In genomic region chr1:172438621-172439020, GRCm38 (mm10) we compare ENCODE assay signal across 31 mouse cellular contexts. TPM values are rescaled to one million over a fixed set of nuclear protein-coding genes. Genes with fewer than 3 reads are reported as not detected.
"Had no signal": no experiment of that assay in that cellular context is flagged by ENCODE, and none has a peak within 500 bp of the region (broad histone marks: within the 10 kb centered on the region; RNA-seq: fewer than 3 reads in every experiment).

No protein-coding gene starts in this region.

- H3K27me3 ChIP-seq: embryonic facial prominence, embryonic 12.5 days; embryonic facial prominence, embryonic 13.5 days; embryonic facial prominence, embryonic 15.5 days; forebrain, embryonic 12.5 days; forebrain, embryonic 13.5 days; forebrain, embryonic 15.5 days had no signal

- H3K36me3 ChIP-seq: embryonic facial prominence, embryonic 10.5 days; embryonic facial prominence, embryonic 12.5 days; embryonic facial prominence, embryonic 13.5 days; embryonic facial prominence, embryonic 15.5 days; forebrain, embryonic 10.5 days; forebrain, embryonic 12.5 days; forebrain, embryonic 15.5 days had no signal

- H3K4me3 ChIP-seq: embryonic facial prominence, embryonic 10.5 days; embryonic facial prominence, embryonic 12.5 days; embryonic facial prominence, embryonic 13.5 days; embryonic facial prominence, embryonic 15.5 days; erythroblast, embryonic 14.5 days; forebrain, embryonic 10.5 days; forebrain, embryonic 12.5 days; forebrain, embryonic 13.5 days; forebrain, embryonic 15.5 days; gastrocnemius, adult 2 months had no signal

- H3K9ac ChIP-seq: embryonic facial prominence, embryonic 12.5 days; embryonic facial prominence, embryonic 13.5 days; embryonic facial prominence, embryonic 15.5 days; forebrain, embryonic 12.5 days; forebrain, embryonic 13.5 days; forebrain, embryonic 15.5 days; forebrain, postnatal 0 days had no signal

- H3K4me1 ChIP-seq: embryonic facial prominence, embryonic 12.5 days; embryonic facial prominence, embryonic 13.5 days; embryonic facial prominence, embryonic 15.5 days; forebrain, embryonic 10.5 days; forebrain, embryonic 12.5 days; forebrain, embryonic 13.5 days; forebrain, embryonic 15.5 days had no signal

- H3K9me3 ChIP-seq: embryonic facial prominence, embryonic 10.5 days; embryonic facial prominence, embryonic 12.5 days; embryonic facial prominence, embryonic 13.5 days; embryonic facial prominence, embryonic 15.5 days; forebrain, embryonic 10.5 days; forebrain, embryonic 12.5 days; forebrain, embryonic 13.5 days; forebrain, embryonic 15.5 days had no signal

- H3K27ac ChIP-seq: embryonic facial prominence, embryonic 10.5 days; embryonic facial prominence, embryonic 12.5 days; embryonic facial prominence, embryonic 13.5 days; embryonic facial prominence, embryonic 15.5 days; forebrain, embryonic 10.5 days; forebrain, embryonic 12.5 days; forebrain, embryonic 13.5 days; forebrain, embryonic 15.5 days; gastrocnemius, adult 2 months had no signal

- DNase-seq: cerebellum, adult 18-20 months; cerebellum, adult 2 months; cerebellum, adult 8-10 months; cerebellum, adult 9-10 months; cerebellum, adult 9-11 months; cerebellum, postnatal 10 days; cerebellum, postnatal 14 days; cerebellum, postnatal 25 days; cerebellum, postnatal 36 days; embryo, embryonic 11 days; forebrain, postnatal 0 days; gastrocnemius, adult 2 months; gastrocnemius, postnatal 10 days; gastrocnemius, postnatal 14 days; gastrocnemius, postnatal 25 days; gastrocnemius, postnatal 36 days; heart, adult 18-20 months had no signal

- ATAC-seq: forebrain, embryonic 13.5 days; forebrain, embryonic 14.5 days; forebrain, embryonic 15.5 days; forebrain, embryonic 16.5 days; forebrain, postnatal 0 days had no signal

- H3K4me2 ChIP-seq: embryonic facial prominence, embryonic 12.5 days; embryonic facial prominence, embryonic 13.5 days; embryonic facial prominence, embryonic 15.5 days; forebrain, embryonic 12.5 days; forebrain, embryonic 13.5 days; forebrain, embryonic 15.5 days had no signal

RNA-seq across cellular contexts. Expression of gene Slamf9, which starts 36.5 kb away (rescaled TPM):
- total RNA-seq: common myeloid progenitor, adult 5-6 weeks; gastrocnemius, adult 8-10 months; granulocyte monocyte progenitor cell, adult 5-6 weeks had no signal
- polyA plus RNA-seq: embryonic facial prominence, embryonic 10.5 days; embryonic facial prominence, embryonic 13.5 days; erythroblast, embryonic 14.5 days; forebrain, embryonic 10.5 days; forebrain, embryonic 12.5 days; forebrain, embryonic 15.5 days; forebrain, embryonic 16.5 days had no signal

RNA-seq across cellular contexts. Expression of gene Igsf9, which starts 43.0 kb away (rescaled TPM):
- total RNA-seq: granulocyte monocyte progenitor cell, adult 5-6 weeks had no signal
- polyA plus RNA-seq: erythroblast, embryonic 14.5 days had no signal
